Mouse (Mus musculus) yolk sac, embryonic 10.5 days (tissue): Measurements from ENCODE around the gene Gpr119.

ENCODE experiments used
- DNase-seq: peaks from one replicate; pipeline ENCODE4 v3.0.0-alpha.2; 2017; ENCODE audit warnings: low spot score

Gpr119 gene

DNA sequence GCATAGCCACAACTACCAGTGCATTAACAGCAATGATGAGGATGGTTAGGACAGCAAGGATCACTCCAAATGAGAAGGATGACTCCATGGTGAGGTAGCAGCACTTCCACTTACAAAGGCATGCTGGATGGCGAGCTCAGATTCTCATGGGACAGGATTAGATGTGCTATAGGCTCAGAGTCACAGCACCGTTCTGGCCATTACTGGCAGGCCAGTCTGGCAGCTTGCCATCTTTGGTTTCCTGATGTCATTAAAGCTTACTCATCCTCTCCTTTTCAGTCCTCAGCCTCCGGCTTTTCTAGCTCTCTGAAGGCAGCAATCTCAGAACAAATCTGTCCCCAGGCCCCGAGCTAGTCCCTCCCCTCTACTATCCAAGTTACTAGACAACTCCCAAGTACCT, at the start of gene Gpr119:
Gene Gpr119, minus strand, starts transcription at position 308 of the 400 bp plus-strand sequence.
- no peak for DNase-seq

DNA sequence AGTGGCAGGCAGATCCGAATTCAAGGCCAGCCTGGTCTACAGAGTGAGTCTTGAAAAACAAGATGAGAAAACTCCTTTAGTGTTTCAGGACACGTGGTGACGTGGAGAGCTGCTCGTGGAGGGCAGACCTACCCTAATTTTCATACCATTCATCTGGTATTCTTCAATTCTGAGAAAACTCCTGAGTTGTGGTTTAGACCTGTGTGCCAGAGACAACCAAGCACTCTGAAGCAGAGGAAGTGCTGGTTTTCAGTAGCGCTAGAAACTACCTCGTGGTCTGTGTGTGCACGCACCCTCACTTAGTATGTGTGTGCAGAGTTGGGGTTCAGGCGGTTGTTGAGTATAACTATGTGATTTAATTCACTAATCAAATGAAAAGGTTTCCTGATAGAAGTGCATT, 38.6 kb upstream of the Gpr119 start:
- no peak for DNase-seq

DNA sequence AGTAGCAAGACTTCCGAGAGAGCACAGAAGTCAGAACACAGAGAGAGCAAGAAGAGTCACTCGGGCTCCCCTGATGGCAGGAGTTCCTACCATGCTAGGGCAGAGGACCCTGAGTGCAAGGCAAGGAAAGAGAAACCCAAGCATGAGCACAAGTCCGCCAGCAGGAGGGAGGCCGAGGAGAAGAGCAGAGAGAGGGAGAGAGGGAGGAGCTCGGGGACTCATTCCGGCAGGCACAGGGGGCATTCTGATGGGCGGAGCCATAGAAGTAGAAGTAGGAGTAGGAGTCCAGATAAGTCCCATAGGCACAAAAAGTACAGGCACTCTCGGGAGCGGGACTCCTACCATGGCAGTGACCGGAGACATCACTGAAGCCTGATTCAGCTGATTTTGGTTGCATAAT, 35.4 kb upstream of the Gpr119 start:
- DNase-seq = no peak

DNA sequence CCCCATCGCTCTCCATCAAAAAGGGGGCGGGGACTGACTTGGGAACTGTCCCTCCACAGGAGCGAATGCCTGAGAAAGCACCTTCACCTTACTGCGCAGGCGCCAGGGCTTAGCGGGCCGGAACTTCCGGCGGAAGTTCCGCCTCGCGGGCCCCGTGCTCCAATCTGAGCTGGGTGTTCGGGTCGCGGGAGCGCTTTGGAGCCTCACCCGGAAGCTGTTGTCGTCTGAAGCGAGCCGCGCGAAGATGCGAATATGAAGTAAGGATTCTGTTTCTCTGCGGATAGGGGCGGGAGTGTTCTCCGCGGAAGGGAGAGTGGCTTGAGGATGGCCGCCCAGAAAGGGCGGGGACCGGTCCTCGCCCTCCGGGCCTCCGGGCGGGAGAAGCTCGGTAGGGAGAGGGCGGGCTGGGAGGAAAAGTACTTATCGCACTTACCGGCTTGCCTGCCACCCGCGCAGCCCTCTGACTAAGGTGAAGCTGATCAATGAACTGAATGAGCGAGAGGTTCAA, 20.6 kb upstream of the Gpr119 start, which contains the start of gene Rbmx2:
Gene Rbmx2, plus strand, starts transcription at position 141 of the 508 bp plus-strand sequence.
- DNase-seq = peak; percentile 87

DNA sequence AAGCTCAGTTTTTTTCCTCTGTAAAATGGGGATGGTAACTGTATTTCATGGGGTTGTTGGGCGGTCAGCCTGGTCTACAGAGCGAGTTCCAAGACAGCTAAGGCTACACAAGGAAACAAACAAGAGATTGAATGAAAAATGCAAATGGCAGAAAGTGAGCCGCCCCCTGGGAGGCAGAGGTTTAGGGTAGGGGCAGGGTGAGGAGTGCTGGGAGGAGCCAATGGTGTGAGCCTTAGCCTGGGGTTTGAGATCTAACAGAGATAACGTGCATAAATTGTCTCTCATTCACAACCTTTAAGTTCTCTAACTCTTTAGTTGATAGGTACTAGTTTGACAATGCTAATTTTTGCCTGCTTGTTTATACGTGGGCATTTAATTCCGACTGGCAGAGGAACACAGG, 20.2 kb upstream of the Gpr119 start:
- DNase-seq = no peak

DNA sequence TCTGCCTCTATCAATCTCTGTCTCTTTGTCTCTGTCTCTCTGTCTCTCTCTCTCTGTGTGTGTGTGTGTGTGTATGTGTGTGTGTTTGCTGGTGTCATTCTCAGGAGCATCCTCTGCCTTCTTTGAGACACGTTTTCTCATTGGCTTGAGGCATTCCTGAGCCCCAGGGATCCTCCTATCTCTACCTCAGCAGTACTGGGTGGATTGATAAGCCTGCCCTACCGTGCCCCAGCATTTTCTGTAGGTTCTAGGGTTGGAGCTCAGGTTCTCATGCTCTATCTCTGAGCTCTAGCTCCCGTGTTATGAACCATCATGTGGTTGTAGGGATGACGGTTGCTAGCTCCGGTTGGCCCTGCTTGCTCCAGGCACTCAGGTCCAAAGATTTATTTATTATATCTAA, 9.6 kb upstream of the Gpr119 start:
- no peak for DNase-seq

DNA sequence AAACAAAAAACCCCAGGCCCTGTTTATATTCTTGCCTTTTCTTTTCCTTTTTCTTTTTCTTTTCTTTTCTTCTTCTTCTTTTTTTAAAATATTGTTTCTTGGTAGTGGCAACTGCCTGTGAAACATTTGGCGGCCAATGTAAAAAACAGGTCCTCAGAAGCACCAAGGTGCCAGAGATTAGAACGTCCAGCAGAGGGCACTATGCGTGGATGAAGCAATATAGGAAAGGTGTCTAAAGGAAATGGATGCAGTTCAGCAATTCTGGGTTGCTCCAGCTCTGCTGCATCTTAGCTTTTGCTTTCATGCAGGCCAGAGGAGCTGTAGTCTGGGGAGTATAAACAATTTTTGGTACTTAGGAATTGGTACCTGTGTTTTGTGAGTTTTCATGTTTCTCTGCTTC, 9.2 kb upstream of the Gpr119 start:
- no peak for DNase-seq

DNA sequence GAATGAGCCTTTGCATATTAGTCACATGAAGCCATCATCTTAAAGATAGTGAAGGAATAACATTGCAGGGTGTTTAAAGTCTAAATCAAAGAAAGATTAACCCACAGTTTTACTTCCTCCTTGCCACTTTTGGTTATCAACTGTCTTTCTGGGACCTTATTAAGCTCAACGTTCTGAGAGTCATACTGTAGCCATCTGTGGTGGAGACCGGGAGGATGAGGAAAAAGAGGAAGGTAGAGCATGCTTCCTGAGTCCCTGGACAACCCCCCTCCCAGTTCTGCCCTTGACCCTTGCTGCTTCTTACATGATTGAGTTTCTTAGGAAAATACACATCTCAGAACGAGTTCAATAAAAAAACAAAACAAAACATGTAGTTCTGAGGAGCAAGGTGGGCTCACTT, 2.6 kb downstream of the Gpr119 start:
- DNase-seq = no peak

DNA sequence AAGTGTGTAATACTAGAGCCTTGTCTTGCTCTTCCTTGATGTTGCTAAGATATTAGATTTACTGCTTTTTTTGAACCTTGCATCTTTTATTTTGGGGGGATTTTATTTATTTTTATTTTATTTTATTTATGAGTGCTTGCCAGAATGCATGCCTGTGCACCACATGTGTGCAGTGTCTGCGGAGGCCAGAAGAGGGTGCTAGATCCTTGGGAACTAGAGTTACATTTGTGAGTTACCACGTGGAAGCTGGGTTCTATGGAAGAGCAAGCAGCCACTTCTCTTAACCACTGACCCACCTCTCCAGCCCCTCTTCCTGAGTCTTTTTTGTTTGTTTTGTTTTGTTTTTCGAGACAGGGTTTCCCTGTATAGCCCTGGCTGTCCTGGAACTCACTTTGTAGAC, 4.7 kb downstream of the Gpr119 start:
- DNase-seq = no peak

DNA sequence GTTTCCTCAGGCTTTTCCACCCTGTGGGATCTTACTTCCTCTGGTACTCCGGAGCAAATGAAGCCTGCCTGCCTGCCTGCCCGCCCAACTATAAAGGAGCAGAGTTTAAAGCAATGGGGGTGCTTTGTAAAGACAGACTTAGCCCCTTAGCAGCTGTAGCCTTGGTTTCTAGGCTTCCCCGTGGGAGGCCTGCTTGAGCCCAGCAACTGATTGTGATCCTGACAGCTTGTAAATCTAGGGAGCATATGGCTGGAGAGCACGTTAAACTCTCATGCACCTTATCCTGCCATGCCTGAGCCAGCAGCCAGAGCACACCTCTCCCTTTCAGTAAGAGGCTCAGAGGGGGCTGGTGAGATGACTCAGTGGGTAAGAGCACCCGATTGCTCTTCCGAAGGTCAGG, 7.5 kb downstream of the Gpr119 start:
- DNase-seq = no peak

DNA sequence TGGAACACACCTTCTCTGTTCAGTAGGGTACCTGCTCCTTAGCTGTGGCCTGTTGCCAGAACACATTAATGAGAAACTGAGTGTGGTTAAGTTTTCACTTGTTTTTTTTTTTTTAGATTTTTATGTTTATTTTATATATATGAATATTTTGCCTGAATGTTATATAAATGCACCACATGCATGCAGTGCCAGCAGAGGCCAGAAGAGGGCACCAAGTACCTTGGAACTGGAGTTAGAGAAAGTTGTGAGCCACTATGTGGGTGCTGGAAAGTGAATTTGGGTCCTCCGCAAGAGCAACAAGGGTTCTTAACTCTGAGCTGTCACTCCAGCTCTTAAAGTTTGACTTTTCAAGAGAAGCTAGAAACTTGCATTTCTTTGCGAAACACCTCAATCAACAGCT, 30.2 kb downstream of the Gpr119 start:
- DNase-seq = no peak

DNA sequence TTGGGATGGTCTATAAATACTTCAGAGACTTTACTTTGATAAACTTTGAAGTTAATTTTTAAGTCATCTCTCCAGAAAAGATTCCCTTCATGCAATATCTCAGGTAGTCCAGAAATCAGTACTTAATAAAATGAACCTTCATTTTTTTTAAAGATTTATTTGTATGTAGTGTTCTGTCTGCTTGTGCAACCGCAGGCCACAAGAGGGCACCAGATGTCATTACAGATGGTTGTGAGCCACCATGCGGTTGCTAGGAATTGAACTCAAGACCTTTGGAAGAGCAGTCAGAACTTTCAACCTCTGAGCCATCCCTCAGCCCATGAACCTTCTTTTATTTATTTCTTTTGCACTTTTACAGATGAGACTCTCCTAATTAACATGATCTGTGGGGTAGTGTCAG, 37.2 kb downstream of the Gpr119 start:
- DNase-seq = no peak

DNA sequence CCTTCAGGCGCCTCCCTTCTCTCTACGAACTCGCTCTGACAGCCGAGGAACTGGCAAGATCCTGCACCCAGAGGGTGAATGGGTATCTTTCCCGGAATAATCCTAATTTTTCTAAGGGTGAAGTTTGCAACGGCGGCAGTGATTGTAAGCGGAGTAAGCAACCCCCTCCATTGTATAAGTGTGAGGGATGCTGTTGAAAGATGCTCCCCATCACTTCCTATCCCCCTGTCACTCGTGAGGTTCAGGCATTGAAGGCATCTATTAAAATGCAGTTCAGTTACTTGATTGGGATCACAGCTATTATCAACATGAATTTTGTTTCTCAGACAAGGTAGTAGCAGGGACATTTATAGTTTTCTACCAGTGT, 50.2 kb downstream of the Gpr119 start:
- no peak for DNase-seq

DNA sequence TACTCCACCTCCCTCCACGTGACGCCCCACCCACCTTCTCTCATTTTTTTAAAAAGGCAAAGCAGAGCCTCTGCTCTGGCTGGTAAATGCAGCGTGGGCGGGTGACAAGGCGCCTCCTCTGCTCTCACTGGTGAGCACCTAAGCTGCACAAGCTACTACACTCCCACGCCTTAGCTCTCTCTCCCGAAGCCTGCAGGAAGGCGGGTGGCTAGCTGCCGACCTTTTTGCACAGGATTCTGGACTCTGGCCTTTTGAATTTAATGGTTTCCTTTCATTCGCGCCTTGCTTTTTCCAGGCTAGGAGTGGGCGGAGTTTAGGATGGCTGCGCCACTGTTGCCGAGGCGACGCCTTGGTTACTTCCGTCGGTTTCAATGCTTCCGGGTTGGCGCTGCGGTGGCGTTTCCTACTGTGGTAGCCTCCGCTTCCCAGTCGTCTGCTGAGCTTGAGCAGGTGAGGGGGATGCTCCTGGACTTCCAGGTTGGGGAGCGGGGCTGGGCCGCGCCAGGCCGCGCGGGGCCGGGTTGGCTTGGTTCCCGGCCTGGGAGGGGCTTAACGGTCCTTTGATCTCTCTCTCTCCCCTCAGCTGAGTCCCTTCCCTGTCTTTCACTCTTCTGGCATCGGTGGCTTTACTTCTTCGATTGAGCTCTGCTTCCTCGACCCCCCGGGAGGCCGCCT, 50.8 kb downstream of the Gpr119 start, which contains the start of gene Slc25a14:
Gene Slc25a14, plus strand, starts transcription at position 35 of the 675 bp plus-strand sequence.
- peak; percentile 86 for DNase-seq

DNA sequence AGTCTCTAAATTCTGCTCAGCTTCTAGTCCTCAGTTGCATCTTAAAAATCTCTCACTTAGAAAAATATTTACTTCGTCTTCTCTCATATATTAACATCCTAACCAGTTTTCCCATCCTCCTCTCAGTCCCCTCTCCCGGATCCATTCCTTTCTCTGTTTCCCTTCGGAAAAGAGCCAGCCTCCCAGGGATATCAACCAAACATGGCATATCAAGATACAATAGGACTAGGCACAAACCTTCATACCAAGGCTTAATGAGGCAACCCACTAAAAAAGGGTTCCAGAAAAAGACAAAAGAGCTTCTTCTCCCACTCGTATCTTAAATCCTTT, 51.3 kb downstream of the Gpr119 start:
- DNase-seq = no peak
